Mouse (Mus musculus): ENCODE measurements around the gene Ric8a.
"Not testable (repeated sequence)": the region's sequence is repeated elsewhere in the genome, so short reads cannot be mapped to it uniquely, and the experiment has no call there.

The Ric8a gene

DNA sequence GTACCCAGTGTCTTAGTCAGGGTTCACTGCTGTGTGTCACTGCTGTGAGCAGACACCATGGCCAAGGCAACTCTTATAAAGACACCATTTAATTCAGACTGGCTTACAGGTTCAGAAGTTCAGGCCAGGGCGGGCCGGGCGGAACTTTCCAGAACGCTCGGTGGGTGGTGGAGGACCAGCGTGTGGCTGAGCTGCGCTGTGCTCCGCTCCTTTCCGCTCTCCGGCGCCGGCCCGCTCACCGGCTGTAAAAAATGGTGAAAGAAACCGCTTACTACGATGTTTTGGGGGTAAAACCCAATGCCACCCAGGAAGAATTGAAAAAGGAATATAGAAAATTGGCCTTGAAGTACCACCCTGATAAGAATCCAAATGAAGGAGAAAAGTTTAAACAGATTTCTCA lies 33.9 kb downstream of the Ric8a start:
- DNase-seq (ENCODE audit: low read depth, low spot score) = not testable (repeated sequence)

DNA sequence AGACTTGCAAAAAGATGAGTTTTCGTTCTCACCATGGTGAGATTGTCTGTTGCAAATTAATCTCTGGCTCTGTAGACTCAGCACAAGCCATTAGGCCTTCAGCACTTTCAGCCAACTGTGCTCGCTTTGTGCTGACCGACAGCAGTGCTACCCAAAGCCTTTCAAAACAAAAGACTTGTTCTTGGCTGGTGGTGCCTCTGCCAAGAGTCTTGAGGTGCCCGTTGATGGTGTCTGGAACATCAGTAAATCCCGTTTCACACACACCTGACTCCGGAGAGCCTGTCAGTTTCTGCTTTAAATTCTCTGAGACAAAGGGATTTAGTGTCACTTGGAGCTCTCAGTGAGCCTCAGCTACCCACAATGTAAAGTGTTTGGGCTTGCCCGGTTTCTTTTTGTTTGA lies 37.3 kb downstream of the Ric8a start:
- DNase-seq (ENCODE audit: low read depth, low spot score) = no peak

DNA sequence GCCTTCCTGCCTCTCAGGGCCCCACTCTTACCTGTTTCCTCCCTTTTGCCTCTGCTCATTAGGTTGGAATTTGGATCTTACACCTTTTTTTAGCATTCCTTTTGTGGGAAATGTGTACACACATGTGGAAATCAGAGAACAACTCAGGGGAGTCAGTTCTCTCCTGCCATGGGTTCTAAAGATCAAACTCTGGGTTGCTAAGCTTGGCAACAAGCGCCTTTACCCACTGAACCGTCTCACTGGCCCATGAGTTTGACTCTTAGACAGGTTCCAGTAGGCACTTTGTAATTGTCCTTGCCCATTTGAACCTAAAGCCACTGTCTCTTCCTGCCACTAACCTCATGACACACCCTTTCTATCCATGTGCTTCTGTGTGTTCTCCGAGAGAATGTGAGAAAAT lies 37.9 kb downstream of the Ric8a start:
- no peak for DNase-seq (ENCODE audit: low read depth, low spot score)

DNA sequence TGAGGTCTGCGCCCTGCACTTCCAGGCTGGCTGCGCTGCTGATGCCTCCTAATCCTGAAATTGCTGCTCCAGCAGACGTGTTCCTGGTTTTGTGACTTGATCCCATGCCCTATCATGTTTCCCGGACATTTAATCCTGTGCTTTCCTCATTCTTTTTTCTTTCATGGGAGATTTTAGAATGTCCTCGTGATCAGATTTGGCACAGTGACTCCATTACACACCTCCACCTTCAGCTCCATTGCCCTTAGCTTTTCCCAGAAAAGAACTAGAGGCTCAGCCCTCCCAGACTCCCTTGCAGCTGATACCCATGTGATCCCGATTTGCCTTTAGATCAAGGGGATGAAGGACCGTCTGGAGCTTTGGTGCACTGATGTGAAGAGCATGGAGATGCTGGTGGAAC lies 41.1 kb downstream of the Ric8a start:
- no peak for DNase-seq (ENCODE audit: low read depth, low spot score)

DNA sequence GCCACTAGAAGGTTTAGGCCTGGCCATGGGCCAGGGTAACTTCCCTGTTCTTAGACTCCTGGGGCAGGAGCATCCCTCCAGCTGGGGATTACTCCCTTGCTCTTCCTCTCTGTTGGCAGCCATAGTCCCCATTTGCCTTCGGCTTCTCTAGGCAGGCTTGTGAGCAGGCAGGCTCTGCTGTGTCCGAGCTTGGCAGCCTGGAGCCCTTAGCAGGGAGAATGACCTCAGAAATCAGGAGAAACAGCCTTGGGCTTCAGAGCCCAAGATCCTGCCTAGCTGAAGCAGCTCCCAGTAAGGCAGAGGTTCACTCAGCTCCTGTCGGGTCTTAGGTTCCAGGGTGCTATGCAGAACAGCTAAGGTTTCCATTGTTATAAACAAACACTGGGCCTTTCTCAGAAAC lies 42.4 kb downstream of the Ric8a start:
- DNase-seq (ENCODE audit: low read depth, low spot score) = no peak

DNA sequence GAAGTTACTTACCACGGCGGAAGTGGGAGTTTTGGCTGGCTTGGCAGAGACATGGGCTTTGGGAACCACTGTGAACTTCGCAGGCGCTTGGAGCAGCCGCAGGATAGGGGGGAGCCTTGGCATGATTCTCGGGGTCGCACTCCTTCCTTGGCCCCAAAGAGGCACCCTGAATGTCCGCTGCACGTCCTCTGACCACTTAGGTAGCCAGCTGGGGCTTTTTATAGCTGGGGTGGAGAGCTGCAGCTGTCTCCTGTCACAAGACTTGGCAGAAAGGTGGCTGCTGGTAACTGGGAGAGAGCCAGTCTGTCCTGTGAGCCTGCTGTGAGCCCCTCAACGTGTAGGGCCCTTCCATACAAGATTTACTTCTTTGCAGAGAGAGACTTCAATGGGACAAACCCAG lies 43.5 kb downstream of the Ric8a start, which contains the start of gene Cox8b:
TSS of gene Cox8b (minus strand) at position 227 of the 400 bp plus-strand sequence.
- DNase-seq (ENCODE audit: low read depth, low spot score) = no peak

DNA sequence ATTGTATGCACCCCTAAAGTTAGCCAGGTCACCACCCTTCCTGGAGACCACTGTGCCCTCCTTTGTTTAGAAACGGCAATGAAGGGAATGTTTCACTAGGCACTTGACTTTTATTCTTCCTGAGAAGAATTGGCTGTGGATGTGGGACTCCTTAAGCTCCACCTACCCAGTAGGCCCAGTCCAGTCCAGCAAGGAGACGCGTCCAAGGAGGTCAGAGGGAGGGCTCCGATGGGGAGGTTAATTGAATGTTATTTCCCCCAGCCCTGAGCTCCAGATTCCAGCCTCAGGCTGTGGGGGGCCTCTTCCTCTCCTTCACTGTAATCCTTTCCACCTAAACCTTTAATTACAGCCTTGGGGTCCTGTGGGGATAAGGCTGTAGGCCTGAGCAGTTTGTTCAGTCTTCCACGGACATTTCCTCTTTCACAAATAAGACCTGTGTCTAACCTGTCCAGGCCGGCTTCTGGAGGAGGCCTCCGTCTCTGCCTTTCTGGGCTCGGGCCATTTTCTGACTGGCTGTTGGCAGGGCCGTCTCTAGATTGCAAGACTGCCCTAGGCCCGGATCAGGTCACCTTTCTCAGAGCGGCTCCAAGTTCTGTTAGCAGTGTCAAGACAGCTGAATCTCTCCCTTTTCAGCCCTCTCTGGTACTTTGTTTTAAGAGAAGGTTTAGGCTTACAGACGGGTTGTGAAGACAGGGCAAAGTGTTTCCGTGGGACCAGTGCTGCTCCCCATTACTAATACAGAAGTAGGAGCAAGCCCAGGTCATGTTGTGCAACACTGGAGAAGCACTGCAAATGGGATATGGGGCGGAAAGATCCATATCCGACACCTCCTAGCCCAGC lies 45.5 kb downstream of the Ric8a start:
- DNase-seq (ENCODE audit: low read depth, low spot score) = no peak

DNA sequence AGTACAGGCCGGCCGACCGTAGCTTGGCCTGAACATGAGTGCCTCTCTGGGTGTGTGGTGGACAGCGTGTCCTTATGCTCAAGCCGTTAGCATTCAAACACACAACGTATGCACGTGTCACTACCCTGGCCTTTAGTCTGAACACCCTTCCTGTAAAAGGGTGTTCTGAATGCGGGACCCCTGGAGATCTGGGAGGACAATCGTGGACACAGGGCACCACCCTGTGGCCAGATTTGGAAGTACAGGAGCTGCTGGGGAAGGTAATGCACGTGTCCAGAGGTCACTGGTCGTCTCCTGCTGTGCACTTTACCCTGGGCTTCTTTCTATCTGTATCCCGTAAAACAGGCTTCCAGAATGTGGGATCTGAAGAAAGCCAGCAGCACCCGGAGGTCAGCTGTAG lies 46.5 kb downstream of the Ric8a start:
- peak; percentile 40 for DNase-seq (ENCODE audit: low read depth, low spot score)

DNA sequence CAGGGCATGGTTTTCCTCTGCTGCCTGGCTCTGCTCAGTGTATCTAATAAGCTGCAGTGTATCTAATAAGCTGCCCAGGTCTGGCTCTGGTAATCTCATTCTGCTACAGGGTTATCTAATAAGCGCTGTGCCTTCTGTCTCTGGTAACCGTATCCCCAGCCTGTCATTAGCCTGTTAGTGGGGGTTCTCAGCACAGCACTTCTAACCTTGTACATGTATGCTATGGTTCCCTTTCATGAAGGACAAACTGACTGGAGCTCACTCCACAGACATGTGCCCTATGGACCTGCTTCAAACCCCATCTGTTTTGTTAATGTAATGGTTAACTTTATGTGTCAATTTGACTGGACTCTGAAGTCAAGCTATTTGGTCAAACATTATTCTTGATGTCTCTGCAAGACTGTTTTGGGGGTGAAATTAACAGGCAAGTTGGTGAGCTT lies 48.9 kb downstream of the Ric8a start:
- no peak for DNase-seq (ENCODE audit: low read depth, low spot score)

DNA sequence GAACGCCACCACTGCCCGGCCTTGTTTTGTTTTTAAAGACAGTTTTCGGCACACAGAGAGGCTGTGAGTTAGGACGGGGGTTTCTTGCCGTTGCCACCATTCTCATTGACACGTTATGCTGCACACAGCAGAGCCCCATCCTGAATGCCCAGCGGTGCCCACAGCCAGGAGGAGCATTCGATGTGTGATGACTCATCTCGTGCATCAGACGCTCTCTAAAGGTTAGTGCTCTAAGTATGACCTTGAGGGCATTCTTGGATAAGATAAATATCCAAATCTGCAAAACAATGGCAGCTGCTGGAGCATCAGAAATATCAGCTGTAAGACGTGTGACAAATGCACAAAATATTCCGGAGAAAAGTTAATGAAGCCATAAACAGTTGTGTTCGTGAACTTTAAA lies 50.4 kb downstream of the Ric8a start:
- no peak for DNase-seq (ENCODE audit: low read depth, low spot score)

DNA sequence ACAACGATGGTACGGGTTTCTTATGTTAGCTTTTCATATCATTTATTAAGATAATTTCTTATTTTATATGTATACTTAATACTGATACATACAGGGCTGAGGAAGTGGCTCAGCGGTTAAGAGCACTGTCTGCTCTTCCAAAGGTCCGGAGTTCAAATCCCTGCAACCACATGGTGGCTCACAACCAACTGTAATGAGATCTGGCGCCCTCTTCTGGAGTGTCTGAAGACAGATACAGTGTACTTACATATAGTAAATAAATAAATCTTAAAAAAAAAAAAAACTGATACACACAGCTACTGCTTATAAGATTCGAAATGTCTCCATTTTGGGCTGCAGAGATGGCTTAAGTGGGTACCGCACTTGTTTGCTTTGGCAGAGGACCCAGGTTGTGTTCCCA lies 50.9 kb downstream of the Ric8a start:
- no peak for DNase-seq (ENCODE audit: low read depth, low spot score)

DNA sequence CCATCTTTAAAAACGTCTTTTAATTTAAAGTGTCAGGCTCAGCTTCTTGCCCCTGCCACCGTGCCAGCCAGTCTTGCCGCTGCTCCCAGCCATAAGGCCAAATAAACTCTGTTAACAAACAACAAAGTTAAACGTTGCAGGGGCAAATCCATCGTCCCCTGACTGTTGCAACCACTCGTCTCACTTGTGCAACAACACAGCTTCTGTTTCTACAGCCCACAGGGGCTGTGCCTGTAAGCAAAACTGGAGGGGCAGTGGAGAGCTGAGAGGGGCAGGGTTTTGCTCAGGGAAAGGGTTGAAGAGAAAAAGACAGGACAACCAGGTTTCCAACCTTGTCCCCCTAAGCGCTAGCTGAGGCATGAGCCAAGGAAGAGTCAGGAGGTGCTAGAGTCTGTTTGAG lies 51.4 kb downstream of the Ric8a start:
- DNase-seq (ENCODE audit: low read depth, low spot score) = no peak

DNA sequence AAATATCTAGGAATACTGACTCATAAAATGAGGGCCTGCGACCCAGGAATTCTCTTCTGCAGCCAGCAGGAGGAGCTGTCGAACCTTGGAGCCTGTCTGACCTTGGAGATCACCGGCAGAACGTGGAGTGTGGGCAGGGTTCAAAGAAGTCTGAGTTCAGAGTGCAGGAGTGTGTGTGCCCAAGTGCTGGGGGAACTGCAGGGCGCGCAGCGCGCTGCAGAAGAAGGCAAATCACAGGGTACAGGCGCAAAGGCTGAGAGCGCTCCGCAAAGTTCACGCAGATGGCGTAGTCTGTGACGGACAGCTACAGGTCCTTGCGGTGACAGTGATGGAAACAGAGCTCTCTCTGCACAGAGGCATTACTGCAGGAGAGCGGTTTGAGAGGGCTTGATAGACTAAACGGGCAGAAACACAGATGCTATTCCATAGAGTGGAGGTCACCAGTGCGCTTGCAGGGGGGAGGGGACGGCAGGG lies 51.9 kb downstream of the Ric8a start:
- peak; percentile 32 for DNase-seq (ENCODE audit: low read depth, low spot score)

DNA sequence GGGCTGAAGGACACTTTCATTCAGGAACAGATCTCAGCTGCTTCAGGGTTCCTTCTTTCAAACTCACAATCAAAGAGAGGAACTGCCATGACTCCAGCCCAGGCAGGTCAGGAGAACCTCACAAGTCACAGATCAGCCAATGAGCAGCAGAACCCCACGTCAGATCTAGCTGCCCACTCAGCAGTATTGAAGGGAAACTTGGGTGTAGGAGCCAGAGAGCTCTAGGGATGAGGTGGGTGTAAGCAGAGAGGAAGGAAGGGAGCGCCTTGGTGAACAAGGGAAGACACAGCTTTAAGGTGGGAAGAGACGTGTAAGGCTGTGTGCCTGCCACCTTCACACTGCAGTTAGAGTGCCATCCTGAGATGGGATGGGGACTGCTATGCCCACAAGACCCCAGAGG lies 55.5 kb downstream of the Ric8a start:
- DNase-seq (ENCODE audit: low read depth, low spot score) = no peak

DNA sequence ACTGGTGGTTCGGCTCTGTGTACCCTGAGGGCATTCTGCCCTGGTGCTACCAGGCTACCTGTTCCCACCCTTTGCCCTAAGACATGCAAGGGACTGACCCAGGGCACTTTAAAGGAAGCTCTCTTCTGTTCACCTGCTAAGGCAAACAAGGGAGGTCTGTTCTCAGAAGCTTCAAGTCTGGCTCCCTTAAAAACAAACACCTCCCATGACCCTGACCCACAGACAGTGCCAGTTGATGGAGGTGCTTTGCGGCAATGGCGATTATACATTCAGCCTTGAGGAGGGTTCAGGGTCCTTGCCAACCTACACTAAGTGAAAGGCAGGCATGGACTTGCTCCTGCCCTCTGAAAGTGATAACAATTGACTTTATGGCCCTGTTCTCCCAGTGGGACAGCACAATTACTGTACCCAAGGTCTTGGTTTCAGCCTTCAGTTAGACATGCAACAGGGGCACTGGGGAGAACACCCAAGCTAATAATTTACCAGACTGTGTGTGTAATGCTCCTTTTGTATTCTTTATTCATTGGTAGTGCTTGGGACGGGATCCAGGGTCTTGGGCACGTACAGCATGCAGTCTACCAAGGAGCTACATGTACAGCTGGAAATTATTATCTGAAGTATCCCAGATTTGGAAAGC lies 56.2 kb downstream of the Ric8a start:
- DNase-seq (ENCODE audit: low read depth, low spot score) = no peak

Data from retina, adult 2 months (tissue).